Mouse (Mus musculus) limb, embryonic 13.5 days (tissue): Measurements from ENCODE around the gene Slc43a3. TPM values are rescaled to one million over a fixed set of nuclear protein-coding genes. Genes with fewer than 3 reads are reported as not detected.

Source experiments
- ATAC-seq: fragments of 200-750 bp; cut with Nextera tagmentation; 2 replicates; pipeline ENCODE4 v1.8.0; 2017; ENCODE audit warnings: low read depth, moderate number of reproducible peaks, moderate TSS enrichment; ENCODE audit not compliant: low FRiP score
- H3K27ac ChIP-seq: fragments of 300-500 bp; sonication (generic); 2 replicates; pipeline ENCODE4 v1.5.1; 2015; ENCODE audit warnings: inconsistent platforms, mild to moderate bottlenecking, moderate library complexity
- H3K27me3 ChIP-seq: fragments of 300-500 bp; sonication (generic); 2 replicates; pipeline ENCODE4 v1.6.1; 2015; ENCODE audit warnings: mild to moderate bottlenecking, inconsistent platforms
- H3K36me3 ChIP-seq: fragments of 300-500 bp; sonication (generic); 2 replicates; pipeline ENCODE4 v1.6.1; 2015; ENCODE audit warnings: inconsistent platforms, mild to moderate bottlenecking, moderate library complexity
- H3K4me1 ChIP-seq: fragments of 300-500 bp; sonication (generic); 2 replicates; pipeline ENCODE4 v1.6.1; 2015; ENCODE audit warnings: inconsistent platforms
- H3K4me2 ChIP-seq: fragments of 300-500 bp; sonication (generic); replicated peaks from 2 replicates; pipeline ENCODE4 v1.6.1; 2015; ENCODE audit warnings: inconsistent platforms, mild to moderate bottlenecking, moderate library complexity
- H3K4me3 ChIP-seq: fragments of 300-500 bp; sonication (generic); 2 replicates; pipeline ENCODE4 v1.5.1; 2015; ENCODE audit warnings: moderate library complexity, mild to moderate bottlenecking, inconsistent platforms
- H3K9ac ChIP-seq: fragments of 300-500 bp; sonication (generic); 2 replicates; pipeline ENCODE4 v1.6.1; 2015; ENCODE audit warnings: mild to moderate bottlenecking, inconsistent platforms
- H3K9me3 ChIP-seq: fragments of 300-500 bp; sonication (generic); 2 replicates; pipeline ENCODE4 v1.6.1; 2016; ENCODE audit warnings: inconsistent platforms
- WGBS: fragments of 180-500 bp; shearing (Covaris S2); methylation state at CpG from one replicate; pipeline ENCODE4 v1.1.7; 2015; 5-methylcytosine and 5-hydroxymethylcytosine counted together
- polyA plus RNA-seq: library from polyadenylated mRNA; unstranded; fragments of >200 nt; fragmentation: Nextera tagmentation; extraction: Ambion mirVana; gene quantifications from 2 replicates; pipeline ENCODE4 v1.2.1, GENCODE M21; 2015

Gene Slc43a3
- polyA plus RNA-seq, 1 experiment from 2014 or later: 32.8 TPM

- Histone ChIP-seq H3K27me3 (no peaks in the 10 kb centered on the region), H3K36me3 (peaks cover 26% of the 10 kb centered on the region), H3K27ac (no peak overlapping the region), H3K9ac (no peak overlapping the region), H3K4me3 (no peak overlapping the region), H3K4me2 (no peak overlapping the region), H3K9me3 (no peaks in the 10 kb centered on the region), H3K4me1 (no peaks in the 10 kb centered on the region)
- 67% methylated on average over 2 of the region's 2 CpGs for WGBS
- no peak for ATAC-seq
These were observed 24.9 kb downstream of the Slc43a3 start for GRCm38 (mm10) chr2:84961300-84961699.

- H3K27me3 ChIP-seq: no peaks in the 10 kb centered on the region
- H3K4me3 ChIP-seq: no peak overlapping the region
- no peak overlapping the region for H3K4me2 ChIP-seq
- H3K4me1 ChIP-seq: no peaks in the 10 kb centered on the region
- WGBS: 81% methylated on average over 3 of the region's 3 CpGs
- no peaks in the 10 kb centered on the region for H3K9me3 ChIP-seq
- no peak overlapping the region for H3K9ac ChIP-seq
- no peak overlapping the region for H3K27ac ChIP-seq
- no peak for ATAC-seq
- peaks cover 24% of the 10 kb centered on the region for H3K36me3 ChIP-seq
These were observed 25.5 kb downstream of the Slc43a3 start for GRCm38 (mm10) chr2:84961901-84962300.

- no peak for ATAC-seq
- H3K36me3 ChIP-seq: peaks cover 13% of the 10 kb centered on the region
- no peak overlapping the region for H3K4me3 ChIP-seq
- no peak overlapping the region for H3K4me2 ChIP-seq
- no peak overlapping the region for H3K27ac ChIP-seq
- 44% methylated on average over 6 of the region's 6 CpGs for WGBS
- no peaks in the 10 kb centered on the region for H3K4me1 ChIP-seq
- H3K27me3 ChIP-seq: no peaks in the 10 kb centered on the region
- no peak overlapping the region for H3K9ac ChIP-seq
- no peaks in the 10 kb centered on the region for H3K9me3 ChIP-seq
These were observed 26.6 kb downstream of the Slc43a3 start for GRCm38 (mm10) chr2:84962906-84963507.

GRCm38 (mm10) chr2:84964111-84964801 is 27.9 kb downstream of the Slc43a3 start:
- Histone ChIP-seq H3K9ac (no peak overlapping the region), H3K27me3 (no peaks in the 10 kb centered on the region), H3K9me3 (no peaks in the 10 kb centered on the region), H3K4me1 (no peaks in the 10 kb centered on the region), H3K27ac (no peak overlapping the region), H3K4me2 (no peak overlapping the region), H3K36me3 (peaks cover 4% of the 10 kb centered on the region; the same call in 1 of the 2 replicates), H3K4me3 (no peak overlapping the region)
- ATAC-seq: no peak
- WGBS: 78% methylated on average over 7 of the region's 7 CpGs

- Histone ChIP-seq H3K27ac (no peak overlapping the region), H3K4me1 (no peaks in the 10 kb centered on the region), H3K4me3 (no peak overlapping the region), H3K27me3 (no peaks in the 10 kb centered on the region), H3K9ac (no peak overlapping the region), H3K4me2 (no peak overlapping the region), H3K36me3 (no peaks in the 10 kb centered on the region), H3K9me3 (no peaks in the 10 kb centered on the region)
- WGBS: 80% methylated on average over 5 of the region's 5 CpGs
- no peak for ATAC-seq
These were observed 31.1 kb downstream of the Slc43a3 start for GRCm38 (mm10) chr2:84967318-84967991.

GRCm38 (mm10) chr2:84975580-84975979 is 39.2 kb downstream of the Slc43a3 start:
- Histone ChIP-seq H3K36me3 (no peaks in the 10 kb centered on the region), H3K4me1 (peaks cover 10% of the 10 kb centered on the region), H3K27me3 (no peaks in the 10 kb centered on the region), H3K4me2 (no peak overlapping the region), H3K9me3 (no peaks in the 10 kb centered on the region), H3K9ac (no peak overlapping the region), H3K27ac (no peak overlapping the region), H3K4me3 (no peak overlapping the region)
- no peak for ATAC-seq
- 92% methylated on average over 2 of the region's 2 CpGs for WGBS

- Histone ChIP-seq H3K27me3 (no peaks in the 10 kb centered on the region; the same call in 1 of the 2 replicates), H3K27ac (no peak within 1 kb of the TSS), H3K4me2 (no peak within 1 kb of the TSS), H3K4me1 (peaks cover 10% of the 10 kb centered on the region), H3K9ac (no peak within 1 kb of the TSS), H3K4me3 (no peak within 1 kb of the TSS), H3K9me3 (no peaks in the 10 kb centered on the region), H3K36me3 (no peaks in the 10 kb centered on the region)
- no peak for ATAC-seq
- WGBS: 52% methylated on average over 1 of the region's 1 CpGs
These were observed 43.8 kb downstream of the Slc43a3 start, which contains the start of gene Prg2 for GRCm38 (mm10) chr2:84980188-84980587. Gene Prg2, plus strand, starts transcription at chr2:84980461.

GRCm38 (mm10) chr2:84987930-84988329 is 51.6 kb downstream of the Slc43a3 start, which contains the start of gene Prg3:
Gene Prg3, plus strand, starts transcription at chr2:84988215.
- H3K36me3 ChIP-seq: no peaks in the 10 kb centered on the region
- no peaks in the 10 kb centered on the region for H3K27me3 ChIP-seq
- ATAC-seq: no peak
- 62% methylated on average over 1 of the region's 1 CpGs for WGBS
- no peak within 1 kb of the TSS for H3K27ac ChIP-seq
- H3K4me2 ChIP-seq: no peak within 1 kb of the TSS
- no peaks in the 10 kb centered on the region for H3K9me3 ChIP-seq
- H3K9ac ChIP-seq: no peak within 1 kb of the TSS
- no peaks in the 10 kb centered on the region for H3K4me1 ChIP-seq
- H3K4me3 ChIP-seq: no peak within 1 kb of the TSS

- H3K27me3 ChIP-seq: no peaks in the 10 kb centered on the region
- H3K4me2 ChIP-seq: no peak overlapping the region
- H3K27ac ChIP-seq: no peak overlapping the region
- H3K4me3 ChIP-seq: no peak overlapping the region
- H3K9me3 ChIP-seq: no peaks in the 10 kb centered on the region
- ATAC-seq: no peak
- 99% methylated on average over 2 of the region's 2 CpGs for WGBS
- no peaks in the 10 kb centered on the region for H3K36me3 ChIP-seq
- H3K4me1 ChIP-seq: no peaks in the 10 kb centered on the region
- no peak overlapping the region for H3K9ac ChIP-seq
These were observed 60.0 kb downstream of the Slc43a3 start for GRCm38 (mm10) chr2:84996376-84996775.

GRCm38 (mm10) chr2:84999486-85000181 is 63.3 kb downstream of the Slc43a3 start:
- Histone ChIP-seq H3K27ac (no peak overlapping the region), H3K36me3 (no peaks in the 10 kb centered on the region), H3K4me3 (no peak overlapping the region), H3K27me3 (no peaks in the 10 kb centered on the region), H3K4me1 (no peaks in the 10 kb centered on the region), H3K9me3 (no peaks in the 10 kb centered on the region), H3K9ac (no peak overlapping the region), H3K4me2 (no peak overlapping the region)
- WGBS: 72% methylated on average over 3 of the region's 3 CpGs
- no peak for ATAC-seq

- H3K27me3 ChIP-seq: no peaks in the 10 kb centered on the region
- 87% methylated on average over 13 of the region's 13 CpGs for WGBS
- no peak overlapping the region for H3K9ac ChIP-seq
- H3K4me3 ChIP-seq: no peak overlapping the region
- H3K9me3 ChIP-seq: no peaks in the 10 kb centered on the region
- no peak for ATAC-seq
- no peaks in the 10 kb centered on the region for H3K36me3 ChIP-seq
- no peak overlapping the region for H3K27ac ChIP-seq
- H3K4me2 ChIP-seq: no peak overlapping the region
- H3K4me1 ChIP-seq: no peaks in the 10 kb centered on the region
These were observed 65.1 kb downstream of the Slc43a3 start for GRCm38 (mm10) chr2:85001497-85001896.

GRCm38 (mm10) chr2:85002575-85002974 is 66.2 kb downstream of the Slc43a3 start:
- Histone ChIP-seq H3K4me3 (no peak overlapping the region), H3K27me3 (no peaks in the 10 kb centered on the region), H3K4me2 (no peak overlapping the region), H3K27ac (no peak overlapping the region), H3K9me3 (no peaks in the 10 kb centered on the region), H3K36me3 (no peaks in the 10 kb centered on the region), H3K9ac (no peak overlapping the region), H3K4me1 (no peaks in the 10 kb centered on the region)
- 68% methylated on average over 8 of the region's 8 CpGs for WGBS
- no peak for ATAC-seq
